Mouse (Mus musculus): ENCODE measurements at regions not wholly inside any gene's neighbourhood (a gene's known extent, or its start where the extent isn't known, plus 50 kb on each side); places are given as distances from the start of the nearest gene placed in this dataset.

DNA sequence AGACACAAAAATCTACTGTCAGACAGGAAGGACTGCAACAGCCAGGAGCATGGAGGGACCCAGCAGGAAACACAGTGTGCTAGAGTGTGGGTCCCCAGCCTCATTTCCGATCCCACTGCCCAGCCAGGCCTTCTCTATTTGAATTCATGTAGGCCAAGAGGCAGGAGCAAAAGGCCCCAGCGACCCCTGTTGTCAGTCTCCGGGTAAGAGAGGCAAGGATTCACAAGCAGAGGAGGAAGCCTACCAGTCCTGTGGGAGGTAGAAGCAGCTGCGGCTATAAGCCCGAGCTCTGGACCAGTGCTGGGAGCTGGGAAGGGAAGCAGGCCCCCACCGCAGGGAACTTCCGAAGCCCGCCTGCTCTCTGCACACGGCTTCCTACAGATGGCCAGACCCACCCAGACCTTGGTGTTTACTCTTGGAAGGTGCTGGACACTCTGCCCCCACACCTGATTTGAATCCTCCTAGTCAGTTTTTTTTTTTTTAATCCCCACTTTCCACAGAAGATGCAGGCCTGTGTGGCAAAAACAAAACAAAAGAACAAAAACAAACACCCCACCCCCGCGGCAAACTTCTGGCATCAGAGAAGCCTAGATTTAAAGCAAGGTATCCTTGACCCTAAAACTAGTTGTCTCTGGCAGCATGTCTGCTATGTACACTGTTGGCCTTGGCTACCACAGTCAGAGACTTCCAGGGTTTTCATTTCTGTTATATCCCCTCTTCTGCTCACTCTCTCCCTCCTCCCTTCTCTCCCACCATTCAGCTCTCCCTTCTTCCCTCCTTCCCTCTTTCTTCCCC is 420.6 kb upstream of the Trpc7 start:
- Histone ChIP-seq H3K9ac (replicated peaks) (no peak overlapping the region), H3K27me3 (peaks cover 45% of the 10 kb centered on the region), H3K4me3 (no peak overlapping the region), H3K27ac (replicated peaks) (peak overlapping the region; percentile 44; the same call in 1 of the 2 replicates), H3K4me1 (peaks cover 19% of the 10 kb centered on the region), H3K36me3 (no peaks in the 10 kb centered on the region), H3K4me2 (replicated peaks) (no peak overlapping the region), H3K9me3 (no peaks in the 10 kb centered on the region)
- 14% methylated on average over 11 of the region's 11 CpGs for WGBS
- ATAC-seq (ENCODE audit: low FRiP score, low read depth) = peak; percentile 62

DNA sequence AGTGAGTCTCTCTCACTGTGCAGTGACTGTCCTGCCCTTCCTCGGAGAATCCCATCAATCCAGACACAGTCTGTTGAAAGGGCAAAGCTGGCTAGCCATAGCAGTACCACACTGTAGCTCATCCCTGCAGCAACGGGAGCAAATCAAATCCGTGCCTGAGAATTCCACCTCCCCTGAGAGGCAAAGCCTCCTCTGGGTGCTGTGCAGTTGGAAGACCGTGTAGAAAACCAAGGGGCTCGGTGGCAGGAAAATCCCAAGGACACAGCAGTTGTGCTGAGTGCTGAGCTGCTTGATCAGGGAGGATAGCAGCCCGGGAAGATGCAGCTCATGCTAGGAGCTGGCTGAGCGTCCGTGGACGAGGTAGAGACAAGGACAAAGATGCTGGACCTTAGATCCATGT is 418.7 kb upstream of the Trpc7 start:
- Histone ChIP-seq H3K27ac (replicated peaks) (no peak overlapping the region), H3K9me3 (no peaks in the 10 kb centered on the region), H3K27me3 (peaks cover 38% of the 10 kb centered on the region), H3K4me3 (no peak overlapping the region), H3K36me3 (no peaks in the 10 kb centered on the region), H3K4me2 (replicated peaks) (no peak overlapping the region), H3K4me1 (peaks cover 19% of the 10 kb centered on the region), H3K9ac (replicated peaks) (no peak overlapping the region)
- no peak for ATAC-seq (ENCODE audit: low FRiP score, low read depth)
- WGBS = 45% methylated on average over 9 of the region's 9 CpGs

DNA sequence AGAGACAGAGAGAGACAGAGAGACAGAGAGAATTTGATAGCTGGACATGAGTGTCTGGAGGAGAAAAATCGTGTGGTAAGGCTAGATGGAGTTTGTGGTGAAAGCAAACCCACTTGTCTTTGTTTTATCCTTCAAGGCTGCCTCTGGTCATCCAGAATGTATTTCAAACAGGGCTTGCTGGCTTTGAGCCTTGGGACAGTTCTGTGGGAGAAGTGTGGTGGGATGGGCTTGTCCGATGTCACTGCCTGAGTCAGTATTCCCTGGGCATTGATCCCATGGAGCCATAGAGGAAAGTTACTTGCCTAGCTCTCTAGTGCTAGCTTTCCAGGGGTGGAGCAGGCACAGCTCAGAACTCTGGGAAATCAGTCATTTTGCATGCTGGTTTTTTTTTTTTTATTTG is 417.9 kb upstream of the Trpc7 start:
- no peaks in the 10 kb centered on the region for H3K9me3 ChIP-seq
- no peak for ATAC-seq (ENCODE audit: low FRiP score, low read depth)
- H3K4me1 ChIP-seq = peaks cover 19% of the 10 kb centered on the region
- WGBS = 54% methylated on average over 2 of the region's 2 CpGs
- H3K9ac ChIP-seq (replicated peaks) = no peak overlapping the region
- no peak overlapping the region for H3K4me2 ChIP-seq (replicated peaks)
- no peaks in the 10 kb centered on the region for H3K36me3 ChIP-seq
- H3K27me3 ChIP-seq = peaks cover 34% of the 10 kb centered on the region
- no peak overlapping the region for H3K4me3 ChIP-seq
- H3K27ac ChIP-seq (replicated peaks) = no peak overlapping the region

DNA sequence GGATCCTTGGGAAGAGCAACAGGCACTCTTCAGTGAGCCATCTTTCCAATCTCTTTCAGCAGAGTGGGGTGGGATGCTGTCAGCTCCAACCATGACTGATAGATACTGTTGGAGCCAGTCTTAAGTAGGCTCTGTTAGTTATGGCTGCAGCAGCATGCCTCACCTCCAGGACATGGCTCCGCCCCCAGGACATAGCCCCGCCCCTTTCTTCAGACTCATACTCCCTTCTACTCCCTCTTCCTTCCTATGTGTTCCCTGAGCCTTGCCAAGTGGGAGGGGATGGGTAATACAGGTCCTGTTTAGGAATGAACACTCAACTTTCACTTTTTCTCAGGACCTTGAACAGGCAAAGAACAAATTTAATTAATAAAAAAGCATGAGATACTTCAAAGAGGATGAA is 415.4 kb upstream of the Trpc7 start:
- Histone ChIP-seq H3K36me3 (no peaks in the 10 kb centered on the region), H3K9ac (replicated peaks) (no peak overlapping the region), H3K4me2 (replicated peaks) (no peak overlapping the region), H3K9me3 (no peaks in the 10 kb centered on the region), H3K4me1 (peaks cover 20% of the 10 kb centered on the region), H3K27me3 (peaks cover 33% of the 10 kb centered on the region), H3K27ac (replicated peaks) (no peak overlapping the region), H3K4me3 (no peak overlapping the region)
- no peak for ATAC-seq (ENCODE audit: low FRiP score, low read depth)
- WGBS = 72% methylated on average over 2 of the region's 2 CpGs

DNA sequence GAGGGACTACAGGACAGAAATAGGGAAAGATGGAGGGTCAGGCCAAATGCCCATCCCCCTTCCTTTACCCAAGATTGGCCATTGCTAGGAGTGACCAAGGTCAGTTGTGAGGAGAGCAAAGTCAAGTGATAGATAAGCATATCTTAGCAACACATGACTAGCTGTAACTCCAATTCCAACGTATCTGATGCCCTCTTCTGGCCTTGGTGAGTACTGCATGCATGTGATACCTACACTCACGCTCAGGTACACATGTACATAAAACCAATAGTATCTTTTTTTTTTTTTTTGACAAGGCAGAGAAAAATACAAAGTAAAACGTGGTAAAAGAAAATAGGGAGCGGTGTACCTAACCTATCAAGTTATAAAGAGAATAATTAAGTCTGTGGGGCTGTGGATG is 413.8 kb upstream of the Trpc7 start:
- 88% methylated on average over 4 of the region's 4 CpGs for WGBS
- no peak for ATAC-seq (ENCODE audit: low FRiP score, low read depth)
- Histone ChIP-seq H3K9ac (replicated peaks) (no peak overlapping the region), H3K36me3 (no peaks in the 10 kb centered on the region), H3K4me3 (no peak overlapping the region), H3K9me3 (no peaks in the 10 kb centered on the region), H3K27ac (replicated peaks) (no peak overlapping the region), H3K27me3 (peaks cover 24% of the 10 kb centered on the region), H3K4me1 (peaks cover 15% of the 10 kb centered on the region), H3K4me2 (replicated peaks) (no peak overlapping the region)

DNA sequence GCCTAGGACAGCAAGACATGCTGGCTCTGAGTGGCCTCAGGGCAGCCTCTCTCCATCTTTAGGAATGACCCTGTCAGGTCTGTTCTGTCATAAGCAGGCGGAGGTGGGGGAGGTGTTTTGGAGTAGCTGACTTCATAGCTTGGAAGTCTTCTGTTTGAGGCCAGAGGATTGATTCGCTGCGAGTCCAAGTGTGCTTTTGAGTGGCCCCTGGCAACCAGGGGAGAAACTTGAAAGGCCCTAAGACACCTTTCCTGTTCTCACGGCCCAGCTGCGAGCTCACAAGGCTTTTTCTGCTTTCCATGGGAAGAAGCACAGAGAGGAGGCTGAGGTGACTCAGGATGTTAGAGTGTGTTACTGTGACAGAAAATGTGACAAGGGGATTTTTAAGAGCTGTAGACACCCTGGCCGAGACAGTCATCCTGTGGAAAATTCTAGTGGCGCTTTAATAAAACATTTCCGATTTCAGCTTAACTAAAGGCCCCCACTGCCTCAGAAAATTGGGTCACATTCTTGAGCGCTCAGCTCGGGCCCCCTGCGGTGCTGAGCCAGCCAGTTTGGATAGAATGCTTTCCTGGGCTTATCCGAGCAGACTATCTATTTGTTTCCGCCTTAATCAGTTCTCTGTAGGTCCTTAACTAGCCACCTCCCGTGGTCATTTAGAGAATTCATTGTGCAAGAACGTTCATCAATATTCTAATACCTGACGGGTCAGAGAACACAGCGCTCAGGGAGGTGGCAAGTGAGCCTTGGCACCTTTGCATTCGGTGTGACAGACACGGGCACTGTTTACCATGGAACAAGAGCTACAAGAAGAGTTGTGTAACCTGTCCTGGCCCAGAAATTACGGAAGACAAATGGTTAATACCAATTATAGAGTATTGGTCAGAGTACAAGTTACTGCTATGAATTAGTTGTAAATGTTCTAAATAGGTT is 412.4 kb upstream of the Trpc7 start:
- peaks cover 9% of the 10 kb centered on the region for H3K4me1 ChIP-seq
- peaks cover 20% of the 10 kb centered on the region for H3K27me3 ChIP-seq
- WGBS = 14% methylated on average over 20 of the region's 20 CpGs
- no peak overlapping the region for H3K9ac ChIP-seq (replicated peaks)
- no peaks in the 10 kb centered on the region for H3K36me3 ChIP-seq
- H3K27ac ChIP-seq (replicated peaks) = no peak overlapping the region
- H3K9me3 ChIP-seq = no peaks in the 10 kb centered on the region
- H3K4me2 ChIP-seq (replicated peaks) = no peak overlapping the region; the same call in 1 of the 2 replicates
- no peak for ATAC-seq (ENCODE audit: low FRiP score, low read depth)
- H3K4me3 ChIP-seq = no peak overlapping the region

DNA sequence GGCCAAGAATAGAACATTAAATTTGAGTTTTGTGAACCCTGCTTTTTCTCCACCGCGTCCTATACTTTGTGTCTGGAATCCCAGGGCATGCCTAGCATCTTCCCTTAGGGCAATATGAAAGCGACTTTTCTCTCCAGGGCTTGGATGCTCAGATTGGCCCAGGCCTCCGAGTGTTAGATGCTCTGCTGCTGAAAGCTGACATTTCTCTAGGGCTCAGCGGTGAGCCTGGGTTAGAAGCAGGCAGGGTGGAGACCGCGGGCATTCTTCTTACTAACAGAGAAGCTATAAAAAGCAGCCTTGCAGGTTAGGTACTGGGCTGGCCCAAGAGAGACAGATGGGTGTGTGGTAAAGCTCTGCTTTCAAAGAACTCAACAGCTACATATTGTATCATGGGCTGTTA is 409.8 kb upstream of the Trpc7 start:
- no peak overlapping the region for H3K4me3 ChIP-seq

DNA sequence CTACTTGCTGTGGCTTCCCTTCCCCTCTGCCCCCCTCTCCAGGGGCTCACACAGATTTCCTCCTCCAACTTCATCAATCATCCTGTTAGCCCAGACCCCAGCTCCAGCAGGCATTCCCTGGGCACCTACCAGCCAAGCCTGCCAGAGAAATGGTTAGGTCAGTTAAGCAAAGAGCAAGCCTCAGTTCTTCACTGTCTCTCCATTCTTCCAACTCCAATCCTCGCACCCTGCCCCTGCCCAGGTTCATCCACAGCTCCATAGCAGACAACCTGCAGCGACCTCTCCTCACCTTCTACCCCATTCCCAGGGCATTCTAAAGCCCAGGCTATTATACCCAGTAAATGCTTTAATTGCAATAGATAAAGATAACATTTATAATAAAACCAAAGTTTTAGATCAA is 408.0 kb upstream of the Trpc7 start:
- no peaks in the 10 kb centered on the region for H3K9me3 ChIP-seq
- no peak overlapping the region for H3K9ac ChIP-seq (replicated peaks)
- H3K4me2 ChIP-seq (replicated peaks) = no peak overlapping the region
- H3K36me3 ChIP-seq = no peaks in the 10 kb centered on the region
- H3K27ac ChIP-seq (replicated peaks) = no peak overlapping the region
- no peak for ATAC-seq (ENCODE audit: low FRiP score, low read depth)
- 88% methylated on average over 2 of the region's 2 CpGs for WGBS
- no peak overlapping the region for H3K4me3 ChIP-seq
- peaks cover 9% of the 10 kb centered on the region for H3K4me1 ChIP-seq
- H3K27me3 ChIP-seq = peaks cover 13% of the 10 kb centered on the region; the same call in 1 of the 2 replicates

More for the DNA sequence above, 409.8 kb upstream of the Trpc7 start:
- no peak overlapping the region for H3K27ac ChIP-seq (replicated peaks)
- no peak for ATAC-seq (ENCODE audit: low FRiP score, low read depth)
- 95% methylated on average over 7 of the region's 7 CpGs for WGBS
- H3K36me3 ChIP-seq = no peaks in the 10 kb centered on the region
- H3K4me1 ChIP-seq = peaks cover 9% of the 10 kb centered on the region
- H3K4me2 ChIP-seq (replicated peaks) = no peak overlapping the region
- H3K27me3 ChIP-seq = peaks cover 13% of the 10 kb centered on the region; the same call in 1 of the 2 replicates
- H3K9me3 ChIP-seq = no peaks in the 10 kb centered on the region
- H3K9ac ChIP-seq (replicated peaks) = no peak overlapping the region

DNA sequence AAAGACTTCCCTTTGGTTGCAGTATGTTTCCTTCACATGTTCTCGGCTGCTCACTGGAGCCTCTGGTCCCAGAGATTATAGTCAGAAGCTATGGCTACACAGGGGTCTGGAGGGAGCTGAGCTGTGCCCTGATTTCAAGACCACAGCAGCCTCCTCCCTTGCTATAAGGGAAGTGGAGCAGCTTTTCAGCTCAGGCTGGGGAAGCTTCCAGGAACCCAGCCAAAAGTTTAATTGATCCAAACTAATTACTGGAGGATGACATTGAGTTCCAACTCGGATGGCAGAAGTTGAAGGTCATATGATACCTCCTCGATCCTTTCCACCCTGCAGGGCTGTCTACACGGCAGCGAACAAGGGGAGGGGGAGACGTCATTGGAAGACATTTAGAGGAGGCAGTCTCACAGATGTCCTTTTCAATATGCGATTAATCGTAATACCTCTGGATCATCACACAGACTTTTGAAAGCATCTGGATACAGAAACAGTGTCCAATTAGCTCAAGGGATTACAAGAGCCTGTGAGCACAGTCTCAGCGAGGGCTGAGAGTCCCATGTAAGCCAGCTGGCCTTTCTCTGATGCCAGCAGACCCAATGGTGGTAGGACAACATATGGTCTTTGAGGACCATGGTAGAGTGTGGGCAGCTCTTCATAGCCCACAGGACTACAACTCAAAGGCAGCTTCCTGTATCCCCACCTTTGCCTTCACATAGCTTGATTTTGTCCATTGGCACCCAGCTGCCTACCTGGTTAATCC is 396.1 kb upstream of the Trpc7 start:
- H3K9ac ChIP-seq (replicated peaks) = no peak overlapping the region
- H3K4me3 ChIP-seq = no peak overlapping the region
- H3K4me2 ChIP-seq (replicated peaks) = no peak overlapping the region
- H3K36me3 ChIP-seq = no peaks in the 10 kb centered on the region
- no peak for ATAC-seq (ENCODE audit: low FRiP score, low read depth)
- H3K4me1 ChIP-seq = no peaks in the 10 kb centered on the region
- H3K27me3 ChIP-seq = no peaks in the 10 kb centered on the region
- no peaks in the 10 kb centered on the region for H3K9me3 ChIP-seq
- H3K27ac ChIP-seq (replicated peaks) = no peak overlapping the region
- WGBS = 85% methylated on average over 9 of the region's 9 CpGs

DNA sequence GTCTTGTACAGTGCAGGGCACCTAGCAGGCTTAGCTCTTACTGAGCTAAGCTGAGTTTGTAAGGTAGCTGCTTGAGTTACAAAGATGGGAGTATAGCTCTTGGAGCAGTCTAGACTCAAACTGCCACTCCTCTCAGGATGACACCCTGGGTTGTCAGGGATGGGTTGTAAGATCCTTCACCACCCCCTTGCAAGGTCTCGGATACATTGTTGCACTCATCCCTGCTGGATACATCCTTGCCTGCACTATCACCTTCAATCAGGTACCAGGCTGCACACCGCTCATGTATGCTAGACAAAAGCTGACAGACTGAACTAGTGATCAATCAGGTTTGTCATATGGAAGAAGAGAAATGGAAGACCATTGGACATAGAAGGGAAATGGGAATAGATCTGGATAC is 390.4 kb upstream of the Trpc7 start:
- ATAC-seq (ENCODE audit: low FRiP score, low read depth) = no peak
- Histone ChIP-seq H3K36me3 (no peaks in the 10 kb centered on the region), H3K27me3 (peaks cover 8% of the 10 kb centered on the region), H3K4me3 (no peak overlapping the region), H3K4me2 (replicated peaks) (no peak overlapping the region), H3K4me1 (0 out of 2 replicates have a peak, but pooled peaks cover 4% of the 10 kb centered on the region), H3K9ac (replicated peaks) (no peak overlapping the region), H3K27ac (replicated peaks) (no peak overlapping the region), H3K9me3 (no peaks in the 10 kb centered on the region)
- WGBS = 95% methylated on average over 2 of the region's 2 CpGs

DNA sequence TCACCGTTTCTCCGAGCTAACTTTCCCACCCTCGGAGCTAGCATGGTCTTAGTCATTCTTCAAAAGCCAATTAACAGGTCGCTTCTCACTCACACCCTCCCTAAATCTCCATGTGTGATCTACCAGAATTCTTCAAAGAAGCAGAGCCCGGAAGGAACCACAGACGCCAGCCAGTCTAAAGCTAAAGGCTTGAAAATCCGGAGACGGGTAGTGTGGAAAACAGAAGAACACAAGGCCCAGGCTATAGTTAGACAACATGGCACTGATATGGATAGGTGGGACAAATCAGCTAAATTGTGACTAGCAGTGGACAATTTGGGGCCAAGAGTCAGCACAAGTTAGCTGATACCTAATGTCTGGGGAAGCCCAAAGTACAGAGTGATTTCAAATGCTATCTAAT is 387.0 kb upstream of the Trpc7 start:
- Histone ChIP-seq H3K36me3 (no peaks in the 10 kb centered on the region), H3K9me3 (no peaks in the 10 kb centered on the region), H3K4me3 (no peak overlapping the region), H3K4me2 (replicated peaks) (no peak overlapping the region), H3K27me3 (peaks cover 8% of the 10 kb centered on the region), H3K9ac (replicated peaks) (no peak overlapping the region), H3K4me1 (0 out of 2 replicates have a peak, but pooled peaks cover 4% of the 10 kb centered on the region), H3K27ac (replicated peaks) (no peak overlapping the region)
- 63% methylated on average over 8 of the region's 8 CpGs for WGBS
- no peak for ATAC-seq (ENCODE audit: low FRiP score, low read depth)
